Mouse (Mus musculus): ENCODE data around the gene Hba-x.
A peak's percentile ranks its signal among the peaks of the same experiment; 100 is the strongest.

Gene Hba-x

DNA sequence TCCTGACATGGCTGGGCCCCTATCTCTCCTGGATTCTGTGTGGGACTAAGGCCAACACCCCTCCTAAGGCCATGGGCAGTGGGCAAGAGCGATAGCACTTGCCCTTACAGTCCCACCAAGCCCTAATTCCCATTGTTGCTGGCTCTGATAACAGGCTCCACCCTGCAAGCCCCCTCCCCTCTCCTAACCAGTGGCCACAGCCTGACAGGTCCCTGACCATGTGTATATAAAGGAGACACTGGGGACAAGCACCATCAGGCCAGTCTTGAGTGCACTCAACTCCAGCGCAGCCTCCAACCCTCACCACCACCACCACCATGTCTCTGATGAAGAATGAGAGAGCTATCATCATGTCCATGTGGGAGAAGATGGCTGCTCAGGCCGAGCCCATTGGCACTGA, at the start of gene Hba-x:
Gene Hba-x, plus strand, starts transcription at position 54 of the 400 bp plus-strand sequence.
- no peak for DNase-seq

GRCm38 (mm10) chr11:32227041-32227440, 49.2 kb upstream of the Hba-x start:
- DNase-seq: no peak

- no peak for DNase-seq
Observed at GRCm38 (mm10) chr11:32227555-32227954, 48.6 kb upstream of the Hba-x start.

- DNase-seq: no peak
Observed at GRCm38 (mm10) chr11:32228292-32228845, 47.8 kb upstream of the Hba-x start.

DNA sequence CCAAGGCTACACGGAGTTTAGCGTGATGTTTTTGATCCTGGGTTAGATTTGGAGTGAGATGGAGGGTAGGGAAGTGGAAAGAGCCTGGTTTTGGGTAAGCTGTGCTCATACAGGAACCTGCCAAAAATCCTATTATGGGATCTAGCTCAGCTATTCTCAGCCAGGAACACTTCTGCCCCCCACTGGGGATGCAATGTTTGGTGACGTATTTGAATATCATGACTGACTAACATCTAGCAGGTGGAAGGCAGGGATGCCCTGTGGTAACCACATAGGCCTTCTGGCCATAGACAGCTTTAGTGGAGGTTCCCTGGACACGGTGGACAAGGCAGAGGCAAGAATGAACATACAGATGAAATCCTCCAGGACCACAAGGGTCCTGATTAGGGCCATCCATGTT, 46.0 kb upstream of the Hba-x start:
- no peak for DNase-seq

DNA sequence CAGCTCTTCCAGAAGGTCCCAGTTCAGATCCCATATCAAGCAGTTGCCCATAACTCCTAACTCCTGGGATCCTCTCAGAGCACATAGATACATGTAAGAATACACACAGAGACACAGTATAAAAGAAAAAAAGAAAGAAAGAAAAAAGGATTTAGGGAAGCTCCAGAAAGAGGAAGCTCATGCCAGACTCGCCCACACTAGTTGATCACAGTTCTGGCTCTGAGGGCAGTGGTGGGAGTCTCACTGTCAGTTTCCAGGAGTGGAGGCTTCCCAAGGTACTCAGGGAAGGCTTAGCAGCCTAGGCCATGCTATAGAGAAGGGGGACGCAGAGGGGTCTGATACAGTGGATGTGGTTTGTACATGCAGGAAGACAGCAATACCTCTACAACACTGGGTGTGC, 45.1 kb upstream of the Hba-x start:
- no peak for DNase-seq

- no peak for DNase-seq
Observed at GRCm38 (mm10) chr11:32232848-32233247, 43.4 kb upstream of the Hba-x start.

DNA sequence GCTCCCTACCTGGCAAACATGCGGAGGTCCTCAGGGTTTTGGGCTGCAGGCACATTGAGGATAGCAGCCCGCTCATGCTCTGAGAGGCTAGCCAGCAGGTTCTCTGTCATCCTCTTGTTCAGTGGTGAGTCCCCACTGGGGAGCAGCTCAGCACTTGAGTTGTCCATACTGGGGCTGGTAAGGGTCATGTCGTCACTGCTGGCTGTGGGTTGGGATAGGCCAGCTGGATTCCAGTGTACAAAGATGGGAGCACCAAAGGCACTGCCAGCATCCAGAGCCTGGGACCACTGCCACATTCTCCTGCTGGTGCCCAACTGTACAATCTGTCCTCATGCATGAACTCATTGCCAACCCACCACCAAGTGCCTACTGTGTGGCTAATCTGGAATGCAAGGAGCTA, 42.3 kb upstream of the Hba-x start:
- no peak for DNase-seq

DNA sequence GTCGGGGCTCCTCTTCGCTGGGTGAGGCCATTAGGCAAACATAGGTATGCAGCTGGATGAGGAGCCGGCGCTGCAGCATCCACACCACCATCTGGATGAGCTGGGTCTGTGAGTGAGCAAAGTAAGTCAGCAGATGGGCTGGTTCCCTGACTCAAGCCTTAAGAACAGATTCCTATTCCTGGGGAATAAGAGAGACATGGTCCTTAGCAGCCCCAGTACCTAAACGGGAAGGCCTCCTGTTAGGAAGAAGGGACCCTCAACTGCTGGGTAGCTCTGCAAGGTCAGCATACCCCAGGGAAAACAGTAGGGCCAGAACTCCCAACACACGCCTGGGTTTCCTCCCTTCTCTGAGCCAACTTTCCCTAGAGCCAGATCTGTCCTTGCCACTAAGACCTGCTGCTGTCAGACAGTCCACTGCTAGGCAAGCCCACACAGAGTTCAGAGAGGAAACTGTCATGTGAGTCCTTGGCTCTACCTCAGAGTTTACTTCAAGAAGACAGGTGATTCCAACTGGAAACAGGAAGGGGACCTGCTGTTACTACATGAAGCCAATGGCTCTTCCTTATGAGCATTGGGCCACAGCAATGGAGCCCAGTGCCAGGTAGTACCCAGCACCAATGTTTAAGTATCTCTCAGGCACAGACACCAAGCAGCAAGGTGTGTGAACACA, 41.2 kb upstream of the Hba-x start:
- peak in 1 of 2 experiments; percentile 37 for DNase-seq

GRCm38 (mm10) chr11:32235646-32236045, 40.6 kb upstream of the Hba-x start:
- DNase-seq: peak; percentile 88 to 89

DNA sequence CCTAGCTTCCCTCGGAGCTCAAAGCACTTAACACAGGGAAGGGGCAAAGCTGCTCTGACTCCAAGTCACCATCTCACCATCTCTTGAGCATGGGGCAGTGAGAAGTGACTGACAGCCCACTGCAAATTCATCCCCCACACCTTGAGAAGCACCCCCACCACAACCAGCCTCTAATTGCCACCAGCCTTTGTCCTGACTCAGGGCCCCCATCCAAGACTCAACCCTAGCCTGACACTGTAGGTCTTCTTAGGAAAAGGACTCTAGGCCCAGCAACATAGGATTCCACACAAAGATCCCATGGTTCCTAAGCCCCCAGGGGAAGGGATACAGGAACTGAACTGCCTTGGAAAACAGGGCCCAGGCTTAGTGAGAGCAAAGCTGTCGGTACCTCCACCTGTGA, 40.1 kb upstream of the Hba-x start:
- no peak for DNase-seq

- DNase-seq: peak; percentile 40 to 67
Observed at GRCm38 (mm10) chr11:32236712-32237410, 39.3 kb upstream of the Hba-x start.

DNA sequence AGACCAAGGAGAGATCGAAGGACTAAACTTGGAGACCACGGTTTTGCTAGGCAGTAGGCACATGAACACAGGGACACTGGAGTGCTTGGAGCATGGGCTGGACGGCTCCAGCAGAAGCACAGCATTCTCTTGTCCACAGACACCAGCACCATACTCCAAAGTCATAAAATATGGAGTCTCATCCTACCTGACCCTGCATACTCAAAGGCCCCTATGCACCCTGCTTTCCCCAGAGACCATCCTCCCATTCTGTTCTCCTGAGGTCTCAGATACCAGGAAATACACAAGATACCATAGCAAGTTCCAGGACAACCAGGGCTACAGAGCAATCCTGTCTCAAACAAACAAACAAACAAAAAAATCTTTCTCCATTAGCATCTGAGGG, 38.8 kb upstream of the Hba-x start:
- no peak for DNase-seq

- DNase-seq: peak; percentile 64 to 85
Observed at GRCm38 (mm10) chr11:32238093-32238860, 37.9 kb upstream of the Hba-x start.

DNA sequence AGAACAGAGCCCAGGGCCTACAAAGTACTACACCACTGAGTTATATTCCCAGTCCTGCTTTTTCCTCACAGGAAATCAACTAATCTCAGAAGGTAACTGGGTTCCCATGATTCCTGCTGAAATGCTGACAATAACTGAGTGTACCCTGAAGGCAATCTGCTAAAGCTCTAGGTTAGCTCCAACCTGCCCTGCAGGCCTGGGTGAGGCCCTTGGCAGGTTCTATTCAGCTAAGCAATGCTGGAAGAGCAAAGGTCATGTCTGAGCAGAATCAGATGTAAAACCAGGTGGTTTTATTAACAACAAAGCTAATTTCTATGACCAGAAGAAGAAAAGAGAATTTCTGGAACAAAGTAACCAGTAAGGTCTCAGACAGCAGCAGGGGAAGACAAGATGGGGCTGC, 34.8 kb upstream of the Hba-x start:
- no peak for DNase-seq

DNA sequence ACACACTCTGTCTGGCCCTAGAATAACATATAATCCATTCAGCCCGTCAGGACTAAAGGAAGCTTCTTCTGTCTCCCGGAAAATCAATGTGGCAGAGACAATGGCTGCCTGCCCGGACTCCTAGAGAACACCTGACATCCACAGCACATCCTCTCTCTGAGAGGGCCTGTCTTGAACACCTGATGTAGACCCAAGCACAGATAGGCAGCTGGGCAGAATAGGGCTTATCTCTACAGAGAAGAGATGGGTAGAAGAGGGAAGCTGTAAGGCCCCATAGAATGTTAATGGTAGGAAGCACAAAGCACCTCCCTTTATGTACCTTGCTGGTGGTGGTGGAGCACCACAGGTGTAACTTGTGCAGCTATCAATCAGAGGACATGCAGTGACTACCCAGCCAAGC, 34.0 kb upstream of the Hba-x start:
- DNase-seq: no peak

- DNase-seq: no peak
Observed at GRCm38 (mm10) chr11:32243205-32243955, 32.8 kb upstream of the Hba-x start.

GRCm38 (mm10) chr11:32244064-32244463, 32.1 kb upstream of the Hba-x start:
- no peak for DNase-seq

DNA sequence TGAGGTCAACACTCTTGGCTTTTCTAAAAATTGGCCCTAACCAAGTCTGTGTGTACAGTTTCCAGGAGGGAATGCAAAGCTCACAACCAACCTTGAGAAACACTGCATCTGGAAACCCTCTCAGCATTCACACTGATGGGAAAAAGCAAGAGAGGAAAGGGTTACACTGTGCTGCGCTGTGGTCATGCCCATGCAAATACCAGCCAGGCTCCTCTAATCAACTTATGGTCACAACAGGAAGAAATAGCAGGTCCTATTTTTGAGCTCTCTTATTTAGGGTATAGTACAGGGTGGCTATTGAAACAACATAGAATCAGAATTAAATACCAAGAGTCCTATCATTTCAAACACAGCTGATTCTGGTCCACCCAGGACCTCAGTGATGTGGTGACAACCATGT, 31.6 kb upstream of the Hba-x start:
- DNase-seq: no peak

GRCm38 (mm10) chr11:32245614-32246013, 30.6 kb upstream of the Hba-x start:
- DNase-seq: no peak

DNA sequence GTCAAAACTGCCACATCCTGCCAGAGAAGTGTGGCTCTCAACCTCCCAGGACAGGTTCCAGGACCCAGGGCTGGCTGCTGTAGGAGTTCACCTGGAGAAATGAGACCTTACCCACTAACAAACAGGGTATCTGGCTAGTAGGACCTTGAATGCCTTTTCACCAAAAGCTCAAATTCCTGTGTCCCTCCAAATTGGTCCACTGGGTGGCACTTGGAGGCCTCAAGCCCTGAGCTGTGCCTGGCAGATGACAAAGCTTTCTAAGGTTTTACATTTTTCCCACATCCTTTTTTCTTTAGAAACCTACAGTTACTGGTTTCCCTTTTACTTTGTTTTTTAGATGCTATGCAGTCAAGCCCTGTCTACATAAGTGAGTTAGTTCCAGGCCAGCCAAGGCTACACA, 29.1 kb upstream of the Hba-x start:
- DNase-seq: no peak

DNA sequence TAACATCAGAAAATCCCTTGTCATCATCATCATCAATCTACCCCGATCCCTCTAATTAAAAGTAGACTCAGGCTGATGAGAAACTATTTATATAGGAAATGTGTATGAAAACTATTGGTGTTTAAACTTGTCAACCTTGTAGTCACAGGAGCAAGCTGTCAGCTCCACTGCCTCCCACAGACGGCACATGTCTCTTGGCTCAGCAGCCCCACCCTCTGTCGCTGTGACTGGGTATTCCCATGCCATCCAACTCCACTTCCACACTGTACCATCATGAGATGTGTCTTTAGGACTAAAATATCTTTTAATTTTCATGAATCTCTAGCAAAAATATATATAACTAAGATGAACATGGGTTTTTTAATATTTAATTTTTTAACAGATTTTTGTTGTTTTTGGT, 27.9 kb upstream of the Hba-x start:
- DNase-seq: no peak

Measured in kidney, adult 8-10 months (tissue).